Mouse (Mus musculus): ENCODE data around the gene Dpt. TPM values are rescaled to one million over a fixed set of nuclear protein-coding genes. Genes with fewer than 3 reads are reported as not detected.
A peak's percentile ranks its signal among the peaks of the same experiment; 100 is the strongest.

The Dpt gene
- 0.08 and 0.10 TPM in 2 replicates for polyA plus RNA-seq (2012; rRNA removed)

DNA sequence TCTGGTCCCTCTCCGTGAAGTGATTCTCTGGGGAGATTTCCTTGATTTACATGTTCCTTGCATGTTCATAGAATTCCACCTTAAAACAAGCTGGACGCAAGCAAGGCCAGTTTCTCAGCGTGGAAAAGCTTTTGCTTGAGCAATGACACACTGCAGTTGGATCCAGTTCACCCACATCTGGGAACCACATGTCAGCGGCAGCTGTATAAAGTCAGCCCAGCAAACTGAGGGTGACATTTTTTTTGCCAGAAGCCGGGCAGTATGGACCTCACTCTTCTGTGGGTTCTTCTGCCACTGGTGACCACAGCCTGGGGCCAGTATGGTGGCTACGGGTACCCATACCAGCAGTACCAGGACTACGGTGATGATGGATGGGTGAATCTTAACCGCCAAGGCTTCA is at the start of gene Dpt:
Dpt (plus strand) TSS at position 174 of the 400 bp plus-strand sequence.
- TF ChIP-seq CTCF (IDR thresholded peaks at IDR 0.05; ENCODE audit: extremely low read depth, insufficient read depth, low read length) (no peak), POLR2A (IDR thresholded peaks at IDR 0.05; ENCODE audit: extremely low read depth, insufficient read depth, low read length) (no peak)
- Histone ChIP-seq H3K27ac (ENCODE audit: insufficient read depth, low read length) (no peak within 1 kb of the TSS), H3K4me3 (ENCODE audit: insufficient read depth, low read length) (no peak within 1 kb of the TSS), H3K4me1 (ENCODE audit: control insufficient read depth, insufficient read depth, low read length) (no peaks in the 10 kb centered on the region; the same call in 1 of the 2 replicates)

GRCm38 (mm10) chr1:164753736-164754135 is 42.7 kb upstream of the Dpt start:
- no peak for TF ChIP-seq POLR2A (IDR thresholded peaks at IDR 0.05; ENCODE audit: extremely low read depth, insufficient read depth, low read length)
- no peak for TF ChIP-seq CTCF (IDR thresholded peaks at IDR 0.05; ENCODE audit: extremely low read depth, insufficient read depth, low read length)
- H3K27ac ChIP-seq (ENCODE audit: insufficient read depth, low read length), result no peak overlapping the region
- H3K4me3 ChIP-seq (ENCODE audit: insufficient read depth, low read length), result no peak overlapping the region
- H3K4me1 ChIP-seq (ENCODE audit: control insufficient read depth, insufficient read depth, low read length), result peaks cover 3% of the 10 kb centered on the region

GRCm38 (mm10) chr1:164755671-164756070 is 40.8 kb upstream of the Dpt start:
- no peak for TF ChIP-seq CTCF (IDR thresholded peaks at IDR 0.05; ENCODE audit: extremely low read depth, insufficient read depth, low read length)
- no peak overlapping the region for H3K27ac ChIP-seq (ENCODE audit: insufficient read depth, low read length)
- no peak overlapping the region for H3K4me3 ChIP-seq (ENCODE audit: insufficient read depth, low read length)
- peaks cover 4% of the 10 kb centered on the region for H3K4me1 ChIP-seq (ENCODE audit: control insufficient read depth, insufficient read depth, low read length)

DNA sequence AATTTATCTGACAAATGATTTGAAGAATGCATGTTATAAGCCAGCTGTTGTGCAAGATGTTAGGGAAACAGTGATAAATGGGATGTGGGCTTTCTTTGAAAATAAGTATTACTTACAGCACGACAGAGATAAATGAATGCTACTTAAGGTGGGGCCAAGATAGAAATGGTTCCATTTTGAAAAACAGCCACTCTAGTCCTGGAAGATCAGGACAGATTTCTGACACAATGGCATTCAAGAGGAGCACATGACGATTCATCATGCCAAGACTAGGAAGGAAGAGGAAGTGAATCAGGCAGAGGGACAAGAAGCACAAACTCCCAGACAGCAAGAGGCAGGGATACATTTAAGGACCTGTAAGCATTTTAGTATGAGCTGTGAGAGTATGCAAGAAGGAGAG is 39.5 kb upstream of the Dpt start:
- TF ChIP-seq CTCF (IDR thresholded peaks at IDR 0.05; ENCODE audit: extremely low read depth, insufficient read depth, low read length), result no peak
- no peak for TF ChIP-seq POLR2A (IDR thresholded peaks at IDR 0.05; ENCODE audit: extremely low read depth, insufficient read depth, low read length)
- peaks cover 4% of the 10 kb centered on the region for H3K4me1 ChIP-seq (ENCODE audit: control insufficient read depth, insufficient read depth, low read length)
- no peak overlapping the region for H3K27ac ChIP-seq (ENCODE audit: insufficient read depth, low read length)
- H3K4me3 ChIP-seq (ENCODE audit: insufficient read depth, low read length), result no peak overlapping the region

- Histone ChIP-seq H3K27ac (ENCODE audit: insufficient read depth, low read length) (peak overlapping the region; percentile 63; the same call in 1 of the 2 replicates), H3K4me1 (ENCODE audit: control insufficient read depth, insufficient read depth, low read length) (peaks cover 4% of the 10 kb centered on the region), H3K4me3 (ENCODE audit: insufficient read depth, low read length) (no peak overlapping the region)
- TF ChIP-seq POLR2A (IDR thresholded peaks at IDR 0.05; ENCODE audit: extremely low read depth, insufficient read depth, low read length), result no peak
- TF ChIP-seq CTCF (IDR thresholded peaks at IDR 0.05; ENCODE audit: extremely low read depth, insufficient read depth, low read length), result no peak
Observed at GRCm38 (mm10) chr1:164758401-164758800, 38.0 kb upstream of the Dpt start.

DNA sequence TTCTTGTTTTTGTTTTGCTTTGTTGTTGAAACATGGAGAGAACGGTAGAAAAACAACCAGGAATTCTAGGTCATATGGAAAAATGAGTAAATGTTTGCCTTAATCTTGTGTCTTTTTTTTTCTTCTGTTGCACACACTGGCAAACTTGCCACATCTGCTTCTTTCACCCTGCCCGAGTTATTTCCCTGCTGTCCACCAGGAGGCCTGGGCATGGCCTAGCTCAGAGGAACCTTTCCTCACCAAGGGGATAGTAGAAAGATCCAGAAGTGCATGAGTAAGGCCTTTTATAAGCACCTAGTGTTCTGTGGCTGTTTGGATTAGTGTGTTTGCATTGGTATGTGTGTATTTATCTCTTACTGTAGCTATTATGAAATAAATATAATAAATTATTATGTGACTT is 34.2 kb upstream of the Dpt start:
- H3K4me3 ChIP-seq (ENCODE audit: insufficient read depth, low read length), result no peak overlapping the region
- peaks cover 3% of the 10 kb centered on the region for H3K4me1 ChIP-seq (ENCODE audit: control insufficient read depth, insufficient read depth, low read length)
- H3K27ac ChIP-seq (ENCODE audit: insufficient read depth, low read length), result no peak overlapping the region
- TF ChIP-seq CTCF (IDR thresholded peaks at IDR 0.05; ENCODE audit: extremely low read depth, insufficient read depth, low read length) (0 out of 2 replicates have a peak, but pooled peaks have one; percentile 22), POLR2A (IDR thresholded peaks at IDR 0.05; ENCODE audit: extremely low read depth, insufficient read depth, low read length) (no peak)

DNA sequence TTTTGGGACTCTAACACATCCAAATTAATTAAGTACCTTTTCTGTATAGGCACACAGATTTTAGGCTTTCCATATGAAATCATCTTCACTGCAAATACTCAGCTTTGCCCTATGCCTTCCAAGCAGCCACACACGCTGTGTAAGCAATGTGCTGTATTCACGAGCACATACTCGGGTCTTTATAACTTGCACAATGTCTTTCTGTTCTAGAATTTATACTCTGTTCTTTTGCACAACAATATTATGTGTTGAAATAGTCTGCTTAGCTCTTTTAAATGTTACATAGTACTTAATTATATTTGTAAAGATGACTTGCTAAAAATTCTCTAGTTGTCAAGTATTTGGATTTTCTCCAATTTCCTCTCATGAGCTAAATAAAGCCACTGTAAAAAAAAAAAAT is 29.8 kb upstream of the Dpt start:
- H3K4me3 ChIP-seq (ENCODE audit: insufficient read depth, low read length), result no peak overlapping the region
- no peak overlapping the region for H3K27ac ChIP-seq (ENCODE audit: insufficient read depth, low read length)
- no peaks in the 10 kb centered on the region; the same call in 1 of the 2 replicates for H3K4me1 ChIP-seq (ENCODE audit: control insufficient read depth, insufficient read depth, low read length)
- TF ChIP-seq CTCF (IDR thresholded peaks at IDR 0.05; ENCODE audit: extremely low read depth, insufficient read depth, low read length) (no peak), POLR2A (IDR thresholded peaks at IDR 0.05; ENCODE audit: extremely low read depth, insufficient read depth, low read length) (no peak)

DNA sequence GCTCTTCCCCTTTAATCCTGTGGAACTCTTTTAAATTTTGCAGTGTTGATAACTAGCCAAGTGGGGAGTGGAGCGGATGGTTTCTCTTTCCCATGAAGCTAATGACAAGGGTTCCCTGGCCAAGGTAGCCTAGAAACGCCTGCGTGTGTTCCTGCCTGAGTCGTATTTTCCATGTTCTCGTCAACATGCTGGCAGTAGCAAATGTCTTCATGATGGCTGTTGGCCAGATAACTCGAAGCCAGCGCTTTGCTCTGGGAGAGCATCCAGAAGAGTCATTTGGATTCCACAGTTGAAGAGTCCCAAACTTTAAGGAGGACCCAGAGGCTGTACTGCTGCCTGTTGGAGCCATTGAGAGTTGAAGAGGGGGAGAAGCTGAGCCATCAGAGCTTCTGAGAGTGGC is 25.8 kb upstream of the Dpt start:
- no peak overlapping the region for H3K27ac ChIP-seq (ENCODE audit: insufficient read depth, low read length)
- H3K4me1 ChIP-seq (ENCODE audit: control insufficient read depth, insufficient read depth, low read length), result no peaks in the 10 kb centered on the region; the same call in 1 of the 2 replicates
- TF ChIP-seq POLR2A (IDR thresholded peaks at IDR 0.05; ENCODE audit: extremely low read depth, insufficient read depth, low read length) (no peak), CTCF (IDR thresholded peaks at IDR 0.05; ENCODE audit: extremely low read depth, insufficient read depth, low read length) (no peak)
- H3K4me3 ChIP-seq (ENCODE audit: insufficient read depth, low read length), result no peak overlapping the region

DNA sequence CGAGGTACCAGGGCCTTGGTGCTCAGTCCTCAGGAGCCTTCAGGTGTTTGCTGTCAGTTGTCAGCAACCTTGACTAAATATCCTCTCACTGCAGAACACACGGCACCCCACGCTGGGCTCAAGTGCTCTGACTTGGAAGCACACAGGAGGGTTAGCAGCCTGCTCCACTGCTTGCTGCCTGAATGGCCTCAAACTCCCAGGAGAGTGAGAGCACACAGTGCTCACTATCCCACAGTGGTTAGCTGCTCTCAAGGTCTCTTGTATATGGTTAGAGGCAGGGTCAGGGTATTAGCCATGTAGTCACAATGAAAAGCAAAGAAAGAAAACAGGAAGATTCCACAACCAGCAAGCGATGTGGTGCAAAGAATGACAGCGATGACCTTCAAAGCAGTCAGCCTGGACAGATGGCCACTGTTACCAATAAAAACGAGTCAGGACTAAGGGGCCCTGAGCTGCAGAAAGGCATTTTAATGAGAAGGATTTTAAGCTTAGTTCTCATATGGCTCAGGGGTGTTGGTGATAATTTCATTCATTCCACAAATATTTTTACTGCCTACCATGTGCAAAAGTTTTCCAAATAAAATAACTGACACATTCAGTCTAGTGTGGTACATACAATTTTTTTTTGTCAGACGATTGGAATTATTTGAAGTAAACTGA is 15.5 kb upstream of the Dpt start:
- no peak overlapping the region for H3K4me3 ChIP-seq (ENCODE audit: insufficient read depth, low read length)
- H3K27ac ChIP-seq (ENCODE audit: insufficient read depth, low read length), result no peak overlapping the region
- peaks cover 2% of the 10 kb centered on the region; the same call in 1 of the 2 replicates for H3K4me1 ChIP-seq (ENCODE audit: control insufficient read depth, insufficient read depth, low read length)
- TF ChIP-seq POLR2A (IDR thresholded peaks at IDR 0.05; ENCODE audit: extremely low read depth, insufficient read depth, low read length), result no peak
- no peak for TF ChIP-seq CTCF (IDR thresholded peaks at IDR 0.05; ENCODE audit: extremely low read depth, insufficient read depth, low read length)

- Histone ChIP-seq H3K27ac (ENCODE audit: insufficient read depth, low read length) (no peak overlapping the region), H3K4me3 (ENCODE audit: insufficient read depth, low read length) (no peak overlapping the region), H3K4me1 (ENCODE audit: control insufficient read depth, insufficient read depth, low read length) (peaks cover 7% of the 10 kb centered on the region)
- no peak for TF ChIP-seq CTCF (IDR thresholded peaks at IDR 0.05; ENCODE audit: extremely low read depth, insufficient read depth, low read length)
- TF ChIP-seq POLR2A (IDR thresholded peaks at IDR 0.05; ENCODE audit: extremely low read depth, insufficient read depth, low read length), result no peak
Observed at GRCm38 (mm10) chr1:164786165-164786564, 10.3 kb upstream of the Dpt start.

All from cortical plate, adult 2 months (tissue).